Mouse (Mus musculus): ENCODE measurements at regions not wholly inside any gene's neighbourhood (a gene's known extent, or its start where the extent isn't known, plus 50 kb on each side); places are given as distances from the start of the nearest gene placed in this dataset.

DNA sequence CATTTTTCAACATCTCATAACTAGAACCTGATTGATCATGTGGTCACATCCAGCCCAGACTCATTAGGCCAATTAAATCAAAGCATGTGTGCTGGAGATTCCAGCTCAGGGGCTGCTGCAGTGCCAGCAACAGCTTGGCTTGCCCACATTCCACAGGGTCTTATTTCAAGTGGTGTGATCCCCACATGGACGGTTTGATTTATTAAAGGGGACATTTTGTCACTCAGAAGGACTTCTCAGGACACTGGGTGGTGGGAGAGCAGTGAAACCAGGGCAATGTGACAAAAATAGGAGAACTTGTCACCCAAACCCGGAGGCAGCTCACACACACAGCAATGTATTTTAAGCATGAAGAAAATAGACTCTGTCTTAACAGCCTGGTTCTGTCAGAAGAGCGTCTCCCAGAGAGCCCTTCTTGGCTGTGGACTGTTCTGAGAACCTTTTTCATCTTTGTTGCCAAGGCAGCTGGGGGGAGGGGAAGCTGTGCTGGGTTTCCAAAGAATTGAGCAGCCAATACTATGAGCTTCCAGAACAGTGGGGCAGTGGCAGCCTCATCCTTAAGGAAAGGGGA is 512.2 kb upstream of the Tbl1xr1 start:
- TF ChIP-seq CTCF (IDR thresholded peaks at IDR 0.05; ENCODE audit: low read depth) (no peak), EP300 (optimal IDR thresholded peaks at IDR 0.05) (no peak)
